ENCODE assay signal across 20 mouse cellular contexts in the genomic region with DNA sequence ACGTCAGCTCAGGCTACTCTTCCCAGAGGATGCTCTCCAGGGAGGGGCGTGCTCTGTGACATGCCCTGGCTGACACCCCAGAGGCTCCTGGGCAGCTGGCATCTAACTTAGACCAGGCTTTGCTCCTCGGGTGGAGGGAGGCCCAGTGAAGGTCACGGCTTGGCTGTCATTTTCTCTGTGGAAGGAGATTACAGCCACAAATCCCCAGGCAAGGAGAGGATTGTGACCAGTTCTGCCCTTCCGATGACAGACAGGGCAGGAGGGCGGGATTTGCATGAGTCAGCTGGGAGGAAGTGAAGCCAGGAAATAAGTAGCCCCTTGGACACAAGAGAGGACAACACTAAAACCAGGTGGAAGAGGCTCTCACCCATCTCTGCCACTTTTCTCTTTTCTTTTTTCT. TPM values are rescaled to one million over a fixed set of nuclear protein-coding genes. Genes with fewer than 3 reads are reported as not detected.
A peak's percentile ranks its signal among the peaks of the same experiment; 100 is the strongest.
DNase-seq lines count a peak whose midpoint lies in the region; ATAC-seq and TF ChIP-seq lines count a peak whose summit lies in the region.
"Had no signal": no experiment of that assay in that cellular context is flagged by ENCODE, and none has a peak within 500 bp of the region (broad histone marks: within the 10 kb centered on the region; RNA-seq: fewer than 3 reads in every experiment).

No protein-coding gene starts in this region.

- no peaks in the 10 kb centered on the region for H3K79me2 ChIP-seq in heart, adult 2 months (replicated peaks; ENCODE audit: control insufficient read depth, insufficient read depth, low read length)

- no peak for TF ChIP-seq EP300 in heart, adult 2 months (IDR thresholded peaks at IDR 0.05; ENCODE audit: insufficient read depth, low read depth, low read length)

- 29% methylated on average over 6 of the region's 6 CpGs for WGBS in heart, embryonic 11.5 days (ENCODE audit: insufficient replicate concordance)
- WGBS in heart, adult 2 months: 12% methylated on average over 6 of the region's 6 CpGs
- WGBS in midbrain, embryonic 14.5 days: 27% methylated on average over 6 of the region's 6 CpGs

- H3K9ac ChIP-seq in heart, embryonic 11.5 days (ENCODE audit: low read depth, low read length): 0 out of 2 replicates have a peak overlapping the region, but pooled peaks have one; percentile 43
- H3K9ac ChIP-seq in heart, adult 2 months (ENCODE audit: low read depth, low read length): no peak overlapping the region
- no peak overlapping the region for H3K9ac ChIP-seq in midbrain, embryonic 14.5 days (replicated peaks; ENCODE audit: low read length)
- H3K9ac ChIP-seq: hindbrain, embryonic 15.5 days; liver, postnatal 0 days had no signal

- DNase-seq in heart, adult 2 months: no peak
- peak; percentile 37 for DNase-seq in 3T3-L1 (ENCODE audit: low read depth, low spot score)
- DNase-seq in midbrain, embryonic 14.5 days: peak; percentile 15
- DNase-seq in layer of hippocampus, adult 9-11 months: no peak
- DNase-seq in gastrocnemius, postnatal 36 days: no peak
- DNase-seq in frontal cortex, postnatal 25 days (ENCODE audit: low spot score in 2 of 2): no peak
- DNase-seq: cerebellum, postnatal 36 days; gastrocnemius, postnatal 10 days; kidney, adult 2 months; liver, postnatal 0 days; thymus, postnatal 14 days had no signal

- no peak for TF ChIP-seq POLR2A in heart, adult 2 months (IDR thresholded peaks at IDR 0.05; ENCODE audit: insufficient read depth, low read depth, low read length)

- H3K4me2 ChIP-seq in heart, embryonic 11.5 days: peak overlapping the region; percentile 27
- H3K4me2 ChIP-seq in midbrain, embryonic 14.5 days (ENCODE audit: low read length): no peak overlapping the region
- H3K4me2 ChIP-seq: hindbrain, embryonic 15.5 days had no signal

- TF ChIP-seq CTCF in heart, adult 2 months (IDR thresholded peaks at IDR 0.05): no peak
- TF ChIP-seq CTCF in E14TG2a.4 (conservative IDR thresholded peaks at IDR 0.05; ENCODE audit: low read length): no peak

- H3K27ac ChIP-seq in heart, embryonic 11.5 days (ENCODE audit: low read depth, low read length): no peak overlapping the region
- no peak overlapping the region for H3K27ac ChIP-seq in heart, adult 2 months
- H3K27ac ChIP-seq in midbrain, embryonic 14.5 days (replicated peaks; ENCODE audit: low read depth, low read length): peak overlapping the region; percentile 37; the same call in 1 of the 2 replicates
- H3K27ac ChIP-seq: hindbrain, embryonic 15.5 days; macrophage had no signal

- no peaks in the 10 kb centered on the region for H3K27me3 ChIP-seq in heart, embryonic 11.5 days (ENCODE audit: control insufficient read depth, insufficient read depth, low read length)
- H3K27me3 ChIP-seq in heart, adult 2 months (ENCODE audit: control insufficient read depth, insufficient read depth, low read length): no peaks in the 10 kb centered on the region
- peaks cover 24% of the 10 kb centered on the region; the same call in 1 of the 2 replicates for H3K27me3 ChIP-seq in E14TG2a.4 (ENCODE audit: insufficient read depth, low read length)
- no peaks in the 10 kb centered on the region for H3K27me3 ChIP-seq in midbrain, embryonic 14.5 days (ENCODE audit: control insufficient read depth, insufficient read depth, low read length)
- H3K27me3 ChIP-seq: hindbrain, embryonic 15.5 days had no signal

- H3K36me3 ChIP-seq in heart, embryonic 11.5 days (ENCODE audit: control insufficient read depth, insufficient read depth, low read length): no peaks in the 10 kb centered on the region
- no peaks in the 10 kb centered on the region for H3K36me3 ChIP-seq in heart, adult 2 months (ENCODE audit: control insufficient read depth, insufficient read depth, low read length)
- no peaks in the 10 kb centered on the region for H3K36me3 ChIP-seq in E14TG2a.4 (ENCODE audit: insufficient read depth, low read length)
- no peaks in the 10 kb centered on the region for H3K36me3 ChIP-seq in midbrain, embryonic 14.5 days (ENCODE audit: control insufficient read depth, insufficient read depth, low read length)
- H3K36me3 ChIP-seq: hindbrain, embryonic 15.5 days had no signal

- intact Hi-C loops in heart, adult 2 months (cut with DNase I): no loop called here
- intact Hi-C loops in gastrocnemius, postnatal 36 days (cut with DNase I): no loop called here

- peaks cover 6% of the 10 kb centered on the region for H3K4me1 ChIP-seq in heart, embryonic 11.5 days (ENCODE audit: control insufficient read depth, insufficient read depth, low read length)
- no peaks in the 10 kb centered on the region for H3K4me1 ChIP-seq in heart, adult 2 months (ENCODE audit: control insufficient read depth, insufficient read depth, low read length)
- peaks cover 34% of the 10 kb centered on the region for H3K4me1 ChIP-seq in E14TG2a.4 (replicated peaks; ENCODE audit: low read depth, low read length)
- H3K4me1 ChIP-seq in midbrain, embryonic 14.5 days (ENCODE audit: control insufficient read depth, insufficient read depth, low read length): no peaks in the 10 kb centered on the region
- H3K4me1 ChIP-seq: hindbrain, embryonic 15.5 days had no signal

- ATAC-seq in heart, embryonic 11.5 days (replicated peaks; ENCODE audit: insufficient number of reproducible peaks, low FRiP score, low TSS enrichment): no peak
- no peak for ATAC-seq in midbrain, embryonic 14.5 days (ENCODE audit: low FRiP score, low TSS enrichment)
- ATAC-seq: forebrain, embryonic 16.5 days; liver, postnatal 0 days had no signal

- H3K9me3 ChIP-seq in heart, embryonic 11.5 days (replicated peaks; ENCODE audit: control insufficient read depth, low read length): no peaks in the 10 kb centered on the region
- 0 out of 2 replicates have a peak, but pooled peaks cover 2% of the 10 kb centered on the region for H3K9me3 ChIP-seq in E14TG2a.4 (ENCODE audit: low read length)
- no peaks in the 10 kb centered on the region for H3K9me3 ChIP-seq in midbrain, embryonic 14.5 days (ENCODE audit: control insufficient read depth, low read length)
- H3K9me3 ChIP-seq: hindbrain, embryonic 15.5 days had no signal

- no peak overlapping the region for H3K4me3 ChIP-seq in heart, embryonic 11.5 days (ENCODE audit: low read depth, low read length)
- H3K4me3 ChIP-seq in heart, adult 2 months: no peak overlapping the region
- H3K4me3 ChIP-seq in E14TG2a.4 (replicated peaks; ENCODE audit: low read length): peak overlapping the region; percentile 10; the same call in 1 of the 2 replicates
- no peak overlapping the region for H3K4me3 ChIP-seq in midbrain, embryonic 14.5 days (replicated peaks; ENCODE audit: low read depth, low read length)
- H3K4me3 ChIP-seq: hindbrain, embryonic 15.5 days had no signal

RNA-seq across cellular contexts. Expression of a gene that starts 2.1 kb away (rescaled TPM):
- not detected in 2 replicates for polyA plus RNA-seq in heart, embryonic 11.5 days (2014; fragmentation: Nextera tagmentation; extraction: Ambion mirVana)
- total RNA-seq in heart, adult 2 months (2021): not detected
- polyA plus RNA-seq in heart, adult 2 months (2012; rRNA removed): not detected in 2 replicates
- polyA plus RNA-seq in midbrain, embryonic 14.5 days (2014; fragmentation: Nextera tagmentation; extraction: Ambion mirVana): not detected in 2 replicates
- total RNA-seq in gastrocnemius, postnatal 36 days (2021): not detected
- total RNA-seq: adrenal gland, postnatal 4 days; gastrocnemius, postnatal 10 days had no signal
- polyA plus RNA-seq: forebrain, embryonic 16.5 days; kidney, adult 2 months; large intestine, adult 2 months; limb, embryonic 14.5 days; liver, postnatal 0 days; macrophage; stomach, embryonic 14.5 days had no signal

RNA-seq across cellular contexts. Expression of a gene that starts 21.8 kb away (rescaled TPM):
- polyA plus RNA-seq in heart, embryonic 11.5 days (2014; fragmentation: Nextera tagmentation; extraction: Ambion mirVana): 53.4 and 54.1 TPM in 2 replicates
- 10 to 100 TPM; 16.3 TPM for total RNA-seq in heart, adult 2 months (2021)
- polyA plus RNA-seq in heart, adult 2 months (2012; rRNA removed): 12.7 and 13.3 TPM in 2 replicates
- polyA plus RNA-seq in midbrain, embryonic 14.5 days (2014; fragmentation: Nextera tagmentation; extraction: Ambion mirVana): 62.8 and 67.6 TPM in 2 replicates
- total RNA-seq in gastrocnemius, postnatal 36 days (2021): 1 to 10 TPM; 7.4 to 8.5 TPM

RNA-seq across cellular contexts. Expression of a gene that starts 54.0 kb away (rescaled TPM):
- polyA plus RNA-seq in heart, embryonic 11.5 days (2014; fragmentation: Nextera tagmentation; extraction: Ambion mirVana): 4.1 and 4.9 TPM in 2 replicates
- total RNA-seq in heart, adult 2 months (2021): 10 to 100 TPM; 12.3 to 15.7 TPM
- 7.4 and 9.6 TPM in 2 replicates for polyA plus RNA-seq in heart, adult 2 months (2012; rRNA removed)
- polyA plus RNA-seq in midbrain, embryonic 14.5 days (2014; fragmentation: Nextera tagmentation; extraction: Ambion mirVana): 10.2 and 11.6 TPM in 2 replicates
- 10 to 100 TPM in 1 of 2 experiments, 1 to 10 TPM in 1; 8.2 to 12.1 TPM for total RNA-seq in gastrocnemius, postnatal 36 days (2021)

Comparison
In these comparisons a context has a peak if more than half of its experiments do, and no peak if none do; other contexts are left out.
1. DNase-seq: peak in 3T3-L1 (single experiment) and midbrain, embryonic 14.5 days (single experiment); none in heart, adult 2 months (0 of 2), layer of hippocampus, adult 9-11 months (single experiment), gastrocnemius, postnatal 36 days (0 of 2) and frontal cortex, postnatal 25 days (0 of 2).